Mouse (Mus musculus) kidney, embryonic 16.5 days (tissue): ENCODE data around the gene Vps41. TPM values are rescaled to one million over a fixed set of nuclear protein-coding genes. Genes with fewer than 3 reads are reported as not detected.
A peak's percentile ranks its signal among the peaks of the same experiment; 100 is the strongest.

Source experiments
- ATAC-seq: fragments of 200-750 bp; cut with Nextera tagmentation; 2 replicates; pipeline ENCODE4 v1.8.0; 2017; ENCODE audit warnings: moderate TSS enrichment; ENCODE audit not compliant: low FRiP score, low TSS enrichment
- H3K27ac ChIP-seq: fragments of 300-500 bp; sonication (generic); 2 replicates; pipeline ENCODE4 v1.5.1; 2014; ENCODE audit warnings: low read length
- H3K27me3 ChIP-seq: fragments of 300-500 bp; sonication (generic); 2 replicates; pipeline ENCODE4 v1.6.1; 2014; ENCODE audit warnings: low read length, control low read depth, mixed read lengths; ENCODE audit not compliant: insufficient read depth
- H3K36me3 ChIP-seq: fragments of 300-500 bp; sonication (generic); 2 replicates; pipeline ENCODE4 v1.6.1; 2014; ENCODE audit warnings: low read length, control low read depth, mixed read lengths; ENCODE audit not compliant: insufficient read depth
- H3K4me1 ChIP-seq: fragments of 300-500 bp; sonication (generic); 2 replicates; pipeline ENCODE4 v1.6.1; 2014; ENCODE audit warnings: low read length, control low read depth, mixed read lengths; ENCODE audit not compliant: insufficient read depth
- H3K4me2 ChIP-seq: fragments of 300-500 bp; sonication (generic); replicated peaks from 2 replicates; pipeline ENCODE4 v1.6.1; 2014; ENCODE audit warnings: low read depth, low read length
- H3K4me3 ChIP-seq: fragments of 300-500 bp; sonication (generic); 2 replicates; pipeline ENCODE4 v1.5.1; 2014; ENCODE audit warnings: mild to moderate bottlenecking, low read length
- H3K9ac ChIP-seq: fragments of 300-500 bp; sonication (generic); replicated peaks from 2 replicates; pipeline ENCODE4 v1.6.1; 2014; ENCODE audit warnings: low read length
- H3K9me3 ChIP-seq: fragments of 300-500 bp; sonication (generic); 2 replicates; pipeline ENCODE4 v1.6.1; 2016; ENCODE audit warnings: low read length, control low read depth
- WGBS: fragments of 180-500 bp; shearing (Covaris S2); extraction: QIAGEN DNeasy Blood & Tissue Kit; methylation state at CpG from one replicate; pipeline ENCODE4 v1.1.7; 2014; 5-methylcytosine and 5-hydroxymethylcytosine counted together
- polyA plus RNA-seq: library from polyadenylated mRNA; unstranded; fragments of >200 nt; fragmentation: Nextera tagmentation; extraction: Ambion mirVana; gene quantifications from 2 replicates; pipeline ENCODE4 v1.2.1, GENCODE M21; 2015

The Vps41 gene
- polyA plus RNA-seq, 1 experiment from 2014 or later, result 70.1 TPM

DNA sequence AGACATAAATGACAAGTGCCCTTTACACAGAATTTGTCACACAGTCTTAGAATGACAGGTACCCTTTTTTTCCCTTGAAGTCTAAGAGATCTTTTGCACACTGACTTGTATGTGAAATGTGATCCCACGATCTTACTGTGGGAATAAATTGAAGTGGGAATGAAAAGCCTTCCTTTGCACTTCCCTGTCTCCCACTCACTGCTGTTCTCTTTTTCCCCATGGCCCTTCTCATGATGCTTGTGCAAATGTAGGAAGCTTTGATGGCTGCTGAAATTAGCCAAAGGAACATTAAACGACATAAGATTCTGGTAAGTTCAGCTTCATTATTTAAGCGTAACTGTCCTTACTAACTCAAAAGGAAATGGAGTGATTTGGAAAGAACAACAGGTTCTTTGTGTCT, 113.4 kb downstream of the Vps41 start:
- Histone ChIP-seq H3K27me3 (no peaks in the 10 kb centered on the region), H3K9ac (no peak overlapping the region), H3K9me3 (no peaks in the 10 kb centered on the region), H3K4me3 (no peak overlapping the region), H3K27ac (no peak overlapping the region), H3K36me3 (peaks cover 9% of the 10 kb centered on the region), H3K4me1 (no peaks in the 10 kb centered on the region), H3K4me2 (no peak overlapping the region)
- no peak for ATAC-seq
- 77% methylated on average over 3 of the region's 3 CpGs for WGBS

DNA sequence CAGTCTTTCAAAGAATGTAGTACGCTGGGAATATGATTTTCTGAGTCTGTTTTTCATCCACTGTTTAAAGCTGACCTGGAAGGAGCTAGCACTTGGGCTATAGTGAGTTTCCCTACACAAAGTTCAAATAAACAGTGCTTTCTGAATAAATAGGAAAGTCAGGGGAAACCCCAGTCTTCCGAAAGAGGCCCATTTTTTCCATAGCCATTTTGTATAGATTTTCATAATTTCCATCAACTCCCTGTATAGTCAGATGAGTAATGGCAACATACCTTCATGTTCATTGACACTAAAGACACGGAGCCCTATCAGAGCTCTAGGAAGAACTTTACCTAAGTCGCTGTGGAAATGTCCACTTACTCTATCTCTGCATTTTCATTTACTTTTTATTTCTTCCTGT, 122.1 kb downstream of the Vps41 start:
- H3K4me1 ChIP-seq, result no peaks in the 10 kb centered on the region
- 94% methylated on average over 4 of the region's 4 CpGs for WGBS
- H3K4me3 ChIP-seq, result no peak overlapping the region
- 0 out of 2 replicates have a peak, but pooled peaks cover 2% of the 10 kb centered on the region for H3K36me3 ChIP-seq
- no peak overlapping the region for H3K27ac ChIP-seq
- H3K27me3 ChIP-seq, result no peaks in the 10 kb centered on the region
- no peak overlapping the region for H3K4me2 ChIP-seq
- H3K9me3 ChIP-seq, result no peaks in the 10 kb centered on the region
- no peak overlapping the region for H3K9ac ChIP-seq
- no peak for ATAC-seq

DNA sequence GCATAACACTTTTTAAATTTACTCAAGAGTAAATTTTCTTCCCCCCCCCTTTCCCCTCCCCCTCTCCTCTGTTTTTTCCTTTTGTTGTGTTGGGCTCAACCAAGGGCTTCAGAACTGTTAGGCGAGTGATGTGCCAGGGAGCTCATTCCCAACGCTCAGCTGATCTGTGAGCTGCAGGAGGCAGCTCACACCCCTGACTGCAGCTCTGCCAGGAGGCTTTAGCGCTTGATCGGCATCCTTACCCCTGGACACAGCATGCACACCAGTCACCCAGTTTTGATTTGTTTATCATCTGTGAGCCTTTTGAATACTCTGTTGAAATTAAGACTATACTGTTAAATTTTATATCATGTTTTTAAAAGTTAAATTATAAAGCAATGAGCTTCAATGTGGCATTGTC, 123.3 kb downstream of the Vps41 start:
- 77% methylated on average over 4 of the region's 4 CpGs for WGBS
- Histone ChIP-seq H3K4me3 (no peak overlapping the region), H3K9ac (no peak overlapping the region), H3K4me1 (no peaks in the 10 kb centered on the region), H3K27me3 (no peaks in the 10 kb centered on the region), H3K9me3 (no peaks in the 10 kb centered on the region), H3K27ac (no peak overlapping the region), H3K4me2 (no peak overlapping the region), H3K36me3 (0 out of 2 replicates have a peak, but pooled peaks cover 2% of the 10 kb centered on the region)
- no peak for ATAC-seq

DNA sequence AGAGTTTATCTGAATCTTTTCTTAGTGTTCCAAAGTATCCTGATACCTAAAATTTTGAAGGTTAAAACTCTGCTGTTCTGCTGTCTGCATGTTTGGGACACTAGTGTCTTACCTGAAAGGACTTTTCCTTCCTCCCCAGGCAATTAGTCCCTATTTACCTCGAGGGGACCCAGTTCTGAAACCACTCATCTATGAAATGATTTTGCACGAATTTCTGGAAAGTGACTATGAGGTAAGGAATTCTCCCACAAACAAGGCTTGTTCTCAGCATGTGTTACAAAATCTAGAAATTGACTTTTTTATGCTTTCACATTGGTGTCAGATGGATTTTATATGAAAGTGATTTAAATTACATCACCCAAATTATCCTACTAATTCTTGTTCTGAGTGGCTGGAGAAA, 123.9 kb downstream of the Vps41 start:
- no peaks in the 10 kb centered on the region for H3K9me3 ChIP-seq
- no peak overlapping the region for H3K4me3 ChIP-seq
- 45% methylated on average over 2 of the region's 2 CpGs for WGBS
- no peak overlapping the region for H3K9ac ChIP-seq
- ATAC-seq, result no peak
- H3K27ac ChIP-seq, result no peak overlapping the region
- H3K36me3 ChIP-seq, result 0 out of 2 replicates have a peak, but pooled peaks cover 2% of the 10 kb centered on the region
- H3K4me2 ChIP-seq, result no peak overlapping the region
- no peaks in the 10 kb centered on the region for H3K27me3 ChIP-seq
- no peaks in the 10 kb centered on the region for H3K4me1 ChIP-seq

DNA sequence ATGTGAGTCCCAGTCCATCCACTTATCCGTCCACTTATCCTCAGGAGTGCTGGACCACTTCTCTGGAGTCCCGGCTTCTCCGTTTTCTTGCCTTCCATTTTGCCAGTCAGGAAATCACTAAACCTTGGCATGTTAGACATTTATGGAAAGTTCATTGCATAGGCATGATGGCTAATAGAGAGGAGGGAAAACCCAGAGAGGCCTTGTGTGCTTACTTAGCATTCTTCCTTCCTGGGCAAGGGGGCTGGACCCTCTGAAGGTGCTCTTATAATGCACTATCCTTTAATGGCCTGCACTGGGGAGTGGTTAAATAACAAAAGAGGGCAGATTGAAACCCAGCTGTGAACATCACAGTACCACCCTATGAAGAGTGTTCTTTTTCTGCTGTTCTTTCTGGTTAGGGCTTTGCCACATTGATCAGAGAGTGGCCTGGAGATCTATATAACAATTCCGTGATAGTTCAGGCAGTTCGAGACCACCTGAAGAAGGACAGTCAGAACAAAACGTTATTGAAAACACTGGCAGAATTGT, 124.7 kb downstream of the Vps41 start:
- ATAC-seq, result no peak
- Histone ChIP-seq H3K4me1 (no peaks in the 10 kb centered on the region), H3K4me2 (no peak overlapping the region), H3K4me3 (no peak overlapping the region), H3K9ac (no peak overlapping the region), H3K27me3 (no peaks in the 10 kb centered on the region), H3K36me3 (peaks cover 7% of the 10 kb centered on the region; the same call in 1 of the 2 replicates), H3K27ac (no peak overlapping the region), H3K9me3 (0 out of 2 replicates have a peak, but pooled peaks cover 2% of the 10 kb centered on the region)
- 87% methylated on average over 6 of the region's 6 CpGs for WGBS

DNA sequence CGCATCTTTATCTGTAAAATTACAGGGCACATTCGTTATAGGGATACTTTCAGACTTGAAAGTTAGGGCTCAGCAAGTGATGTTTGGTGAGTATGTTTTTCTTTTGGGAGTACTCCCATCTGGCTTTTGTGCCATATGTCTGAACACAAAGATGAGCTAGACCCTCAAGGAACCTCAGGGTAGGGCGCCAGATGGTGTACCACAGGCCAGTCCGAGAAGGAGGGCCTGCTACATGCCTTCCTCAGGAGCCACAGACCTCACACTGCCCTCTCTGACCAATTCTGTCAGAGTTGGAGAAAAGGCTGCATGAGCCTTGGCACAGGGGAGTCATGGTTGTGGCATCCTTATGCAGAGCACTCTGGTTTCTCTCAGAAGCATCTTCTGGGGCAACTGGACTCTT, 125.5 kb downstream of the Vps41 start:
- WGBS, result 92% methylated on average over 4 of the region's 4 CpGs
- Histone ChIP-seq H3K4me1 (no peaks in the 10 kb centered on the region), H3K4me2 (no peak overlapping the region), H3K9ac (no peak overlapping the region), H3K27ac (no peak overlapping the region), H3K36me3 (peaks cover 10% of the 10 kb centered on the region; the same call in 1 of the 2 replicates), H3K27me3 (no peaks in the 10 kb centered on the region), H3K9me3 (0 out of 2 replicates have a peak, but pooled peaks cover 2% of the 10 kb centered on the region), H3K4me3 (no peak overlapping the region)
- ATAC-seq, result no peak

DNA sequence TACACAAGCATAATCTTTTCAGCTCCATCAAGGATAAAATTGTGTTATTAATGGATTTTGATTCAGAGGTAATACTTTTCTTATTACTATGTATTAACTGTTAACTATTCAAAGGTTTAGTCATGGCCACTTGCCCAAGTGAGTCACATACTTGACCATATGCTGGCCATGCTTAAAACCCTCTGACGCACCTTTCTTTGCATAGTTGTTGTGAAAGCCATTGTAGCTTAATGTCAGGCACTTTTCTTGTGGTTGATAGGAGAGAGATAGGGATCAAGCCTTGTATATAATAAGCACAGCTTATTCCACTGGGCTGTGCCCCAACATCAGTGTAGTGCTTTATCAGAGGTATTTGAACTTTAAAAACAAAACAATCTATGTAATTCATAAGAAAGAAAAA, 126.5 kb downstream of the Vps41 start:
- H3K4me2 ChIP-seq, result no peak overlapping the region
- no peak overlapping the region for H3K9ac ChIP-seq
- no peak for ATAC-seq
- WGBS, result 83% methylated on average over 1 of the region's 1 CpGs
- H3K36me3 ChIP-seq, result peaks cover 10% of the 10 kb centered on the region; the same call in 1 of the 2 replicates
- H3K27ac ChIP-seq, result no peak overlapping the region
- no peaks in the 10 kb centered on the region for H3K4me1 ChIP-seq
- H3K27me3 ChIP-seq, result no peaks in the 10 kb centered on the region
- H3K9me3 ChIP-seq, result 0 out of 2 replicates have a peak, but pooled peaks cover 2% of the 10 kb centered on the region
- no peak overlapping the region for H3K4me3 ChIP-seq

DNA sequence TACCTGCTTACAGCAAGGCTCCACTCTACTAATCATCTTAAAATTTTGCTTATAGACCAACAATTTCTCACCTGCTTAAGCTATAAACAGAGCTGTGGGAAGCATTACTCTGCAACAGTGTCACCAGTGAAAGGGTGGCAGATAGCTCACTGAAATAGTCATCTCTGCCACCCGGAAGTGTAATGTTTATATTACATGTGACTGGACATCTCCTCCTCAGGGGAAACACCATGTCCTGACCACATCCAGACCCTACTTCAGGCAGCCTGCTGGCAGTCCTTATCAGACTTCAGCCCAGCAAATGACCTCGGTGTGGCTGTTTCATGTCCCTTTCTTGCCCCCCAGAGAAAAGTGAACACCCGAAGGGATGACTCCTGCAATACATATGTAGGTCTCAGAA, 130.3 kb downstream of the Vps41 start:
- H3K9me3 ChIP-seq, result 0 out of 2 replicates have a peak, but pooled peaks cover 2% of the 10 kb centered on the region
- WGBS, result 73% methylated on average over 3 of the region's 3 CpGs
- H3K4me1 ChIP-seq, result 0 out of 2 replicates have a peak, but pooled peaks cover 4% of the 10 kb centered on the region
- H3K4me2 ChIP-seq, result no peak overlapping the region
- no peaks in the 10 kb centered on the region for H3K27me3 ChIP-seq
- H3K36me3 ChIP-seq, result peaks cover 10% of the 10 kb centered on the region; the same call in 1 of the 2 replicates
- no peak for ATAC-seq
- H3K27ac ChIP-seq, result no peak overlapping the region
- H3K9ac ChIP-seq, result no peak overlapping the region
- H3K4me3 ChIP-seq, result no peak overlapping the region

DNA sequence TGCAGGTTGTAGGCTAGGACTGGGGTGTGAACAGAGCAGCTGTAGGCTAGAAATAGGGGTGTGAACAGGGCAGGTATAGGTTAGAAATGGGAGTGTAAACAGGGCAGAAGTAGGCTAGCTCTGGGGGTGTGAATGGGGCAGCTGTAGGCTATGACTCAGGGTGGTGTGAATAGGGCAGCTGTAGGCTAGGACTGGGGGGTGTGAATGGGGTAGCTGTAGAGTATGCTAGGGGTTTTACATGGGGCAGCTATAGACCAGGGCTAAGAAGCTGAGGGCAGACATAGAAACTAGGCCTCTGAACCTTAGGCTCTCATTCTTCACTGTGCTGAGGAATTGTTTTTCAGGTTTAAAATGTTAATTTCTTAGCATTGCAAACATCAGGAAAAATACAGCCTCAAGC, 132.5 kb downstream of the Vps41 start:
- no peak overlapping the region for H3K27ac ChIP-seq
- no peak overlapping the region for H3K4me2 ChIP-seq
- H3K27me3 ChIP-seq, result no peaks in the 10 kb centered on the region
- peaks cover 10% of the 10 kb centered on the region; the same call in 1 of the 2 replicates for H3K36me3 ChIP-seq
- H3K4me3 ChIP-seq, result no peak overlapping the region
- 0 out of 2 replicates have a peak, but pooled peaks cover 2% of the 10 kb centered on the region for H3K9me3 ChIP-seq
- ATAC-seq, result peak; percentile 15; the same call in 1 of the 2 replicates
- H3K9ac ChIP-seq, result no peak overlapping the region
- 0 out of 2 replicates have a peak, but pooled peaks cover 4% of the 10 kb centered on the region for H3K4me1 ChIP-seq

DNA sequence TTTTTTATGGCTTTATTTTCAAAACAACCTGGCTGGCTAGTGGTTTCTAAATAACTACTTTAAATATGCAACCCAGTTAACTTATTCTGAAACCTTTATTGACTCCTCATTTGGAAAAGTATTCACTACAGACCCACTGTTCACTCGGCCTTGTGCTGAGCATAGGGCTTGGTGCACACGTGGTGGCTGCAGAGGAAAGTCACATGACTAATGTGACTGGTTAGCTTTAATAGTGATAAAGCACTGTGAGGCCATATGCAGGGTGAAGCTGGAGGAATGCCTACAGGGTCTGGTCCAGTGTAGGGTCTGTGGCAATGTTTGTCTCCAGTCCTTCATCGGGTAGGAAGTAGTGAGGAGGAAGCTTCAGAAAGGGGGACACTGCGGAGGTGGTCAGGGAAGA, 134.1 kb downstream of the Vps41 start:
- Histone ChIP-seq H3K36me3 (peaks cover 9% of the 10 kb centered on the region; the same call in 1 of the 2 replicates), H3K27me3 (no peaks in the 10 kb centered on the region), H3K4me1 (0 out of 2 replicates have a peak, but pooled peaks cover 4% of the 10 kb centered on the region), H3K27ac (peak overlapping the region; percentile 20; the same call in 1 of the 2 replicates), H3K4me2 (no peak overlapping the region), H3K9me3 (0 out of 2 replicates have a peak, but pooled peaks cover 2% of the 10 kb centered on the region), H3K4me3 (no peak overlapping the region), H3K9ac (no peak overlapping the region)
- ATAC-seq, result peak; percentile 71; the same call in 1 of the 2 replicates
- 70% methylated on average over 4 of the region's 4 CpGs for WGBS
